Mouse (Mus musculus) liver, postnatal 0 days (tissue): Measurements from ENCODE around the gene Myh9. TPM values are rescaled to one million over a fixed set of nuclear protein-coding genes. Genes with fewer than 3 reads are reported as not detected.

Experiments used
- ATAC-seq: fragments of 200-750 bp; cut with Nextera tagmentation; 2 replicates; pipeline ENCODE4 v1.8.0; 2017; ENCODE audit warnings: mild to moderate bottlenecking, moderate library complexity
- DNase-seq: peaks from one replicate; pipeline ENCODE4 v3.0.0-alpha.2; 2016
- H3K27ac ChIP-seq: fragments of 300-500 bp; sonication (generic); 2 replicates; pipeline ENCODE4 v1.5.1; 2014; ENCODE audit warnings: antibody characterized with exemption, moderate library complexity, mild to moderate bottlenecking, low read depth
- H3K27me3 ChIP-seq: fragments of 300-500 bp; sonication (generic); 2 replicates; pipeline ENCODE4 v1.6.1; 2014; ENCODE audit warnings: low read length, control low read depth, mixed read lengths; ENCODE audit not compliant: insufficient read depth
- H3K36me3 ChIP-seq: fragments of 300-500 bp; sonication (generic); replicated peaks from 2 replicates; pipeline ENCODE4 v1.6.1; 2014; ENCODE audit warnings: mild to moderate bottlenecking, control low read depth, low read length, moderate library complexity, mixed read lengths; ENCODE audit not compliant: insufficient read depth
- H3K4me1 ChIP-seq: fragments of 300-500 bp; sonication (generic); 2 replicates; pipeline ENCODE4 v1.6.1; 2014; ENCODE audit warnings: antibody characterized with exemption, mild to moderate bottlenecking, control low read depth; ENCODE audit not compliant: insufficient read depth
- H3K4me2 ChIP-seq: fragments of 300-500 bp; sonication (generic); 2 replicates; pipeline ENCODE4 v1.6.1; 2014; ENCODE audit warnings: low read depth, mild to moderate bottlenecking, low read length, moderate library complexity, mixed read lengths
- H3K4me3 ChIP-seq: fragments of 300-500 bp; sonication (generic); 2 replicates; pipeline ENCODE4 v1.5.1; 2014; ENCODE audit warnings: low read depth, low read length
- H3K9ac ChIP-seq: fragments of 300-500 bp; sonication (generic); replicated peaks from 2 replicates; pipeline ENCODE4 v1.6.1; 2014; ENCODE audit warnings: mild to moderate bottlenecking, moderate library complexity
- H3K9me3 ChIP-seq: fragments of 300-500 bp; sonication (generic); 2 replicates; pipeline ENCODE4 v1.6.1; 2016; ENCODE audit warnings: mild to moderate bottlenecking, control low read depth, low read length, mixed read lengths
- CTCF ChIP-seq: sonication (generic); IDR thresholded peaks from 2 replicates; pipeline ENCODE4 v1.5.1; 2016; ENCODE audit warnings: antibody characterized with exemption, low read depth
- EP300 ChIP-seq: IDR thresholded peaks from 2 replicates; pipeline ENCODE4 v1.6.1; 2016; ENCODE audit warnings: antibody characterized with exemption, low read depth, mild to moderate bottlenecking
- WGBS: fragments of 180-500 bp; shearing (Covaris S2); extraction: QIAGEN DNeasy Blood & Tissue Kit; methylation state at CpG from one replicate; pipeline ENCODE4 v1.1.7; 2014; ENCODE audit not compliant: insufficient replicate concordance; 5-methylcytosine and 5-hydroxymethylcytosine counted together
- polyA plus RNA-seq: library from polyadenylated mRNA; unstranded; fragments of >200 nt; fragmentation: Nextera tagmentation; extraction: Ambion mirVana; gene quantifications from 2 replicates; pipeline ENCODE4 v1.2.1, GENCODE M21; 2015

Gene Myh9
- polyA plus RNA-seq, 1 experiment from 2014 or later = 22.4 TPM

DNA sequence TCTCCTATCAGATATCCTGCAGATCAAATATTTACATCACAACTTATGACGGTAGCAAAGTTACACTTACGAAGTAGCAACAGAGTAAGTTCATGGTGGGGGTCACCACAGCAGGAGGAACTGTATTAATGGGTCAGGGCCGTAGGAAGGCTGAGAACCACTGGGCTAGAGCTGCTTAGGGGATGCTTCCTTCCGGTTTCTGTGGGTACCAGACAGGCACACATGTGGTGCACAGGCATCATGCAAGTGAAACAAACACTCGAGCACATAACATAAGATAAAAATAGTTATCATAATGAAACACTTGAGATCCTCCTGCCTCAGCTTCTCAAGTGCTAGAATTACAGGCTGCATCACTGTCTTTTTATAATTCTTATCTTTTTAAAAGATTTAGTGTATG is 38.8 kb upstream of the Myh9 start:
- DNase-seq (no peak), ATAC-seq (no peak)
- Histone ChIP-seq H3K9me3 (no peaks in the 10 kb centered on the region), H3K4me1 (peaks cover 12% of the 10 kb centered on the region), H3K4me2 (no peak overlapping the region), H3K9ac (no peak overlapping the region), H3K36me3 (no peaks in the 10 kb centered on the region), H3K27me3 (no peaks in the 10 kb centered on the region), H3K27ac (no peak overlapping the region), H3K4me3 (no peak overlapping the region)
- no peak for TF ChIP-seq EP300
- TF ChIP-seq CTCF = no peak
- WGBS = 50% methylated on average over 5 of the region's 5 CpGs

DNA sequence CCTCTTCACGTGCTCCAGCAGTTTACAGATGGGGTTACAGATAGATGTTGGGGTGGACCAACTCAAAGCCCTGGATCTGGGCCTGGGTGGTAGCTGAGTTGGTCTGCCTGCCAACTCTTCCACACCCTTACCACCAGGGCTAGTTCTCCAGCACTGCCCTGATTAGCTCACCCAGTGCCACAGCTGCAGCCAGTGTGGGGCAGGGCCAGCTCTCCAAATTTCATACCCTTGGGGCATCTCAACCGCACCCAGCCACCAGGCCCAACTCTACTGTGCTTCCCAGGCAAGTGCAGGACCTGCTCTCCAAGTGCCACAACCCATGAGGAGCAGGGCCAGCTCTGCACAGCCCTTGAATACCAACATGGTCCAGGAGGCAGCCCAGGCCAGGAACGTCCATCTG is 37.8 kb upstream of the Myh9 start:
- no peak overlapping the region for H3K9ac ChIP-seq
- no peaks in the 10 kb centered on the region for H3K9me3 ChIP-seq
- 67% methylated on average over 3 of the region's 3 CpGs for WGBS
- no peaks in the 10 kb centered on the region for H3K27me3 ChIP-seq
- H3K27ac ChIP-seq = no peak overlapping the region
- H3K4me3 ChIP-seq = no peak overlapping the region
- H3K4me1 ChIP-seq = peaks cover 12% of the 10 kb centered on the region
- DNase-seq = no peak
- H3K36me3 ChIP-seq = no peaks in the 10 kb centered on the region
- ATAC-seq = no peak
- H3K4me2 ChIP-seq = no peak overlapping the region
- TF ChIP-seq CTCF (no peak), EP300 (no peak)

DNA sequence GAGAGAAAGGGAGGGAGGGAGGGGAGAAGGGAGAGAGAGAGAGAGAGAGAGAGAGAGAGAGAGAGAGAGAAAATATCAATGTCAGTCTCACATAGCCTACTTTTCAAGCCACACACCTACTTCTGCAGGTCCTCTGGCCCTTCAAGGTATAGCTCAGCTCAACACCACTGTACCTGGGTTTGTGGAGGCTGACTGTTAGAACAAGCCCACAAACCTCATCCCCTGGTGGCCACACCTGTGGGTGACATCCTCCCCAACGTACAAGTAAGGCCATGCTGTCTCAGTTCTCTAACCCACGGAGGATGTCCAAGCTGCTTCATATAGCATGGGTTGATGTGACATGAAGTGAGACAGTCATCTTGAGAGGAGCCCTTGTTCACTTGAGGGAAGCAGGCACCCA is 35.2 kb upstream of the Myh9 start:
- peak; percentile 27 for TF ChIP-seq CTCF
- no peak for TF ChIP-seq EP300
- Histone ChIP-seq H3K4me2 (no peak overlapping the region), H3K36me3 (no peaks in the 10 kb centered on the region), H3K27me3 (no peaks in the 10 kb centered on the region), H3K9ac (no peak overlapping the region), H3K27ac (no peak overlapping the region), H3K4me3 (no peak overlapping the region), H3K4me1 (peaks cover 16% of the 10 kb centered on the region), H3K9me3 (no peaks in the 10 kb centered on the region)
- 67% methylated on average over 2 of the region's 2 CpGs for WGBS
- DNase-seq = no peak
- no peak for ATAC-seq

- H3K9me3 ChIP-seq = no peaks in the 10 kb centered on the region
- no peak overlapping the region for H3K9ac ChIP-seq
- no peak overlapping the region for H3K27ac ChIP-seq
- DNase-seq = no peak
- H3K4me1 ChIP-seq = peaks cover 11% of the 10 kb centered on the region
- no peak overlapping the region for H3K4me3 ChIP-seq
- WGBS = 62% methylated on average over 3 of the region's 3 CpGs
- no peak for TF ChIP-seq EP300
- no peak for TF ChIP-seq CTCF
- no peaks in the 10 kb centered on the region for H3K36me3 ChIP-seq
- no peaks in the 10 kb centered on the region for H3K27me3 ChIP-seq
- H3K4me2 ChIP-seq = no peak overlapping the region
- no peak for ATAC-seq
These were observed 34.7 kb upstream of the Myh9 start for GRCm38 (mm10) chr15:77876716-77877115.

DNA sequence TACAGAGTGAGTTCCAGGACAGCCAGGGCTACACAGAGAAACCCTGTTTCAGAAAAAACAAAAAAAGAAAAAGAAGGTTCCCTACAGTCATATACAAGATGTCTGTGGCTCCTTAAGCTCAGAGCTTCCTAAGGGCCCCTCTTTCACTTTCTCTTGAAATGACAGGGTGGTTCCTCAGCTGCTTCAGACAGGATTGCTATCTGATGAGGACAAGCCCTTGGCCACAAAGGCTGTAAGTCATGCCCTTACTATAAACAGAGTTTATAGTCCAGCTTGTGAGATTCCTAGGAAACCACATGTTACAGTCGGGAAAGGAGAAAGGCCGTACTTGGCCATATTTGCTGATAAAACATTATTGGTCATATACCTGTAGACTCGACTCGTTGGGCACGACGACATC is 34.0 kb upstream of the Myh9 start:
- Histone ChIP-seq H3K9me3 (no peaks in the 10 kb centered on the region), H3K9ac (no peak overlapping the region), H3K4me2 (no peak overlapping the region), H3K27me3 (no peaks in the 10 kb centered on the region), H3K4me3 (no peak overlapping the region), H3K4me1 (peaks cover 7% of the 10 kb centered on the region; the same call in 1 of the 2 replicates), H3K36me3 (no peaks in the 10 kb centered on the region), H3K27ac (no peak overlapping the region; the same call in 1 of the 2 replicates)
- 84% methylated on average over 6 of the region's 6 CpGs for WGBS
- TF ChIP-seq EP300 (no peak), CTCF (no peak)
- DNase-seq = no peak
- no peak for ATAC-seq

- H3K9ac ChIP-seq = no peak overlapping the region
- no peak for DNase-seq
These were observed 32.8 kb upstream of the Myh9 start for GRCm38 (mm10) chr15:77874807-77875206.

DNA sequence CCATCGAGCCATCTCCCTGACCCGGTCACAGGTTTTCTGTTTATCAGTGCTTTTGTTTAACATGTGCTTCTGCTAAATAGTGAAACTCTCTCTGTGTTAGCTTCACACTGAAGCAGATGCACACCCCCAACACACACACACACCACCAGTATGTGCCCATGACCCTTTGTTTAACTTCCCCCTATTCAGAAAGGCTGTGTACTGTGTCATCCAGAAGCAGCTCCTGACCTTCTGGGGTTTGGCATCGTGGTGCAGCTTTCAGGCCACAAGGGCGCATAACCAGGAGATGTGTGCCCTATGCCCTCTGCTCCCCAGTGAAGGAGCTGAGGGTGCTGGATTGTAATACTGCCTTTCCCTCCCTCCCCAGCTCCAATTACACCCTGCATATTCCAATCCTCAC is 32.3 kb upstream of the Myh9 start:
- Histone ChIP-seq H3K4me2 (peak overlapping the region; percentile 29), H3K27me3 (no peaks in the 10 kb centered on the region), H3K4me3 (no peak overlapping the region), H3K27ac (peak overlapping the region; percentile 13; the same call in 1 of the 2 replicates), H3K9ac (no peak overlapping the region), H3K4me1 (peaks cover 7% of the 10 kb centered on the region; the same call in 1 of the 2 replicates), H3K9me3 (no peaks in the 10 kb centered on the region), H3K36me3 (no peaks in the 10 kb centered on the region)
- TF ChIP-seq EP300 (no peak), CTCF (no peak)
- ATAC-seq = peak; percentile 43; the same call in 1 of the 2 replicates
- 40% methylated on average over 4 of the region's 4 CpGs for WGBS
- DNase-seq = no peak

More at GRCm38 (mm10) chr15:77874807-77875206, 32.8 kb upstream of the Myh9 start:
- H3K4me3 ChIP-seq = no peak overlapping the region
- no peaks in the 10 kb centered on the region for H3K36me3 ChIP-seq
- no peaks in the 10 kb centered on the region for H3K27me3 ChIP-seq
- peak; percentile 61; the same call in 1 of the 2 replicates for ATAC-seq
- WGBS = 78% methylated on average over 9 of the region's 9 CpGs
- peak overlapping the region; percentile 29 for H3K4me2 ChIP-seq
- H3K27ac ChIP-seq = peak overlapping the region; percentile 13; the same call in 1 of the 2 replicates
- no peaks in the 10 kb centered on the region for H3K9me3 ChIP-seq
- TF ChIP-seq CTCF (no peak), EP300 (no peak)
- H3K4me1 ChIP-seq = peaks cover 7% of the 10 kb centered on the region; the same call in 1 of the 2 replicates
